Mouse (Mus musculus) forebrain, embryonic 11.5 days (tissue): ENCODE measurements around the gene Pth2. TPM values are rescaled to one million over a fixed set of nuclear protein-coding genes. Genes with fewer than 3 reads are reported as not detected.

Experiments
- ATAC-seq: fragments of 200-750 bp; cut with Nextera tagmentation; replicated peaks from 2 replicates; pipeline ENCODE4 v1.8.0; 2017; ENCODE audit warnings: moderate TSS enrichment; ENCODE audit not compliant: low FRiP score
- DNase-seq: peaks from one replicate; pipeline ENCODE4 v3.0.0-alpha.2; 2017; ENCODE audit warnings: low spot score
- H3K27ac ChIP-seq: fragments of 300-500 bp; sonication (generic); 2 replicates; pipeline ENCODE4 v1.5.1; 2014; ENCODE audit warnings: low read depth, low read length
- H3K27me3 ChIP-seq: fragments of 300-500 bp; sonication (generic); 2 replicates; pipeline ENCODE4 v1.6.1; 2014; ENCODE audit warnings: mild to moderate bottlenecking, low read length, mixed read lengths; ENCODE audit not compliant: control insufficient read depth, insufficient read depth
- H3K36me3 ChIP-seq: fragments of 300-500 bp; sonication (generic); 2 replicates; pipeline ENCODE4 v1.6.1; 2014; ENCODE audit warnings: mild to moderate bottlenecking, low read length, moderate library complexity, mixed read lengths; ENCODE audit not compliant: control insufficient read depth, insufficient read depth
- H3K4me1 ChIP-seq: fragments of 300-500 bp; sonication (generic); replicated peaks from 2 replicates; pipeline ENCODE4 v1.6.1; 2014; ENCODE audit warnings: low read length, mixed read lengths; ENCODE audit not compliant: control insufficient read depth, insufficient read depth
- H3K4me2 ChIP-seq: fragments of 300-500 bp; sonication (generic); 2 replicates; pipeline ENCODE4 v1.6.1; 2014; ENCODE audit warnings: low read depth, mild to moderate bottlenecking, low read length, moderate library complexity, mixed read lengths; ENCODE audit not compliant: severe bottlenecking
- H3K4me3 ChIP-seq: fragments of 300-500 bp; sonication (generic); 2 replicates; pipeline ENCODE4 v1.5.1; 2014; ENCODE audit warnings: low read depth, low read length
- H3K9ac ChIP-seq: fragments of 300-500 bp; sonication (generic); 2 replicates; pipeline ENCODE4 v1.6.1; 2014; ENCODE audit warnings: low read length
- H3K9me3 ChIP-seq: fragments of 300-500 bp; sonication (generic); 2 replicates; pipeline ENCODE4 v1.6.1; 2016; ENCODE audit warnings: low read length, mixed read lengths; ENCODE audit not compliant: control insufficient read depth
- WGBS: fragments of 180-500 bp; shearing (Covaris S2); extraction: QIAGEN DNeasy Blood & Tissue Kit; methylation state at CpG from one replicate; pipeline ENCODE4 v1.1.7; 2014; 5-methylcytosine and 5-hydroxymethylcytosine counted together
- polyA plus RNA-seq: library from polyadenylated mRNA; unstranded; fragments of >200 nt; fragmentation: Nextera tagmentation; extraction: Ambion mirVana; gene quantifications from 2 replicates; pipeline ENCODE4 v1.2.1, GENCODE M21; 2014

The Pth2 gene
- polyA plus RNA-seq, 1 experiment from 2014 or later = not detected

DNA sequence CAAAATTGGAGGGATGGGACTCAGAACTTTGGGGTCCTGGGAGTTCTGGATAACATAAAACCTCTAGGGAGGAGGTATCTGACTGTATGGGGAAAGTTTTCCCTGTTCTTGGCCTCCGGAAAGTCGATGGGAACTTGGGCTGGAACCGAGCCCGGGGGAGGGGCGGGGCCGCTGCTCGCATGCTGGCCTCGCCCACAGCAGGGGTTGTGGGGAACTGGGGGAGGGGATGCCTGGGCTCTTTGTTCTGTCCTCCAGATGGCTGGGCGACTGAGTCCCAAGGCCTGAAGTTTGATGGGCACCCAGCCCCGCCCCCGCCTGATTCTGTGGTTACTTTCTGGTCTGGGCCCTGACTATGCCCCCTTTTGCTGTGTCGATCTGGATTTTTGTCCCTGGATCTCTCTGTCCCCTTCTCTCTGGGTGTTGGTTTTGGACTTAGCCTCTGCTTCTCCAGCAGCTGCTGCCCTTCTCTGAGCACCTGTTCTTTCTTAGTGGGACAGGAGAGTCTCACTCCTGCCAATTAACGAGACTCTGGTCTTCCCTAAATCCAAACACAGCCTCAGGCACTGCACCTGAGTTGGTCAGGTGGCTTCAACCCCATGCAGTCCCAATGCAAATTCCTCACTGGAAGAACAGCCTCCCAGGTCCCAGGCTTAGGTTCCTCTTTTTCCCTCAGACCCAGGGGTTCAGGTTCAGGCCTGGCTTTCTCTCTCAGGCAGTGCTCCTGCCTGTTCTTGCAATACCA is 35.8 kb downstream of the Pth2 start:
- peak overlapping the region; percentile 97 for H3K27ac ChIP-seq
- H3K9ac ChIP-seq = peak overlapping the region; percentile 100
- H3K4me3 ChIP-seq = peak overlapping the region; percentile 82
- H3K9me3 ChIP-seq = no peaks in the 10 kb centered on the region
- DNase-seq (peak; percentile 97), ATAC-seq (peak; percentile 82)
- under 1% methylated on average over 13 of the region's 13 CpGs for WGBS
- H3K27me3 ChIP-seq = peaks cover 6% of the 10 kb centered on the region; the same call in 1 of the 2 replicates
- H3K4me2 ChIP-seq = peak overlapping the region; percentile 89
- H3K4me1 ChIP-seq = peaks cover 4% of the 10 kb centered on the region
- H3K36me3 ChIP-seq = peaks cover 15% of the 10 kb centered on the region

DNA sequence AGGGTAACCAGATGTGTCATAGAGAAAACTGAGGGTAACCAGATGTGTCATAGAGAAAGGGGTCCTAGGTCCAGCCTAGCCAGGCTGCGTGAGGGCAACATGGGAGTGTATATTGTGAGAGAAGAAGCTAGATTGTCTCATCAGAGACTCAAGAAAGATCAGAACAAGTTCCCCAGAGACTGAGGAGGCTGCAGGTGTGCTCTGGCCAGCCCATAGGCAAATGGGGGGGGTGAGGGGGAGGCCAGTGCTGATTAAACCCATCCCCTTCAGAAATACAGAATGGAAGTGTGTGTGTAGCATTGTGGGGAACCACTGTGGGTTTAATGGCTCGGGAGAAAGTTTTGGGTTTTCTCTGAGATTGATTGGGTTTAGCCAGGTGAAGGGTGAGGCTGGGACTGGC is 40.9 kb downstream of the Pth2 start:
- peaks cover 4% of the 10 kb centered on the region for H3K4me1 ChIP-seq
- H3K4me3 ChIP-seq = no peak overlapping the region
- 89% methylated on average over 2 of the region's 2 CpGs for WGBS
- no peak for DNase-seq
- no peak overlapping the region for H3K9ac ChIP-seq
- no peak overlapping the region for H3K4me2 ChIP-seq
- no peaks in the 10 kb centered on the region for H3K9me3 ChIP-seq
- H3K27me3 ChIP-seq = no peaks in the 10 kb centered on the region
- peaks cover 43% of the 10 kb centered on the region for H3K36me3 ChIP-seq
- ATAC-seq = no peak
- H3K27ac ChIP-seq = no peak overlapping the region

DNA sequence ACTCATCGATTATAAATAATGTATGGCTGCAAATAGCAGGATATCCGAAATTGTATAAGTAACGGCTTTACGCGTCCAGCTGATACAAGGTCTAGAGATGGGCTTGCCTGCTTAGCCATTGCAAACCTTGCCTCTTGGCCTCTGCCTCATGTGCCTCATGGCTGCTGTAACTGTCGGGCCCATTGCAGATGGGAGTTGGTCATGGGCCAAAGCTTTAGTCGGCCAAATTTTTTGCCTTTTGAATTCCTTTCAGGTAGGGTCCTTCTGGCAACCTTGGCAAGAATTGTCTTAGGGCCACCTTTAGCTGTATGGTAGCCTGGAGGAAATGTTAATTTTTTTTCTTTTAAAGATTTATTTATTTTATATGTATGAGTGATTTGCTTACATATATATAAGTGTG is 44.0 kb downstream of the Pth2 start:
- Histone ChIP-seq H3K27ac (no peak overlapping the region), H3K36me3 (peaks cover 50% of the 10 kb centered on the region), H3K4me1 (no peaks in the 10 kb centered on the region), H3K27me3 (no peaks in the 10 kb centered on the region), H3K4me2 (no peak overlapping the region), H3K9ac (no peak overlapping the region), H3K4me3 (no peak overlapping the region), H3K9me3 (no peaks in the 10 kb centered on the region)
- no peak for DNase-seq
- ATAC-seq = no peak
- 95% methylated on average over 7 of the region's 7 CpGs for WGBS

DNA sequence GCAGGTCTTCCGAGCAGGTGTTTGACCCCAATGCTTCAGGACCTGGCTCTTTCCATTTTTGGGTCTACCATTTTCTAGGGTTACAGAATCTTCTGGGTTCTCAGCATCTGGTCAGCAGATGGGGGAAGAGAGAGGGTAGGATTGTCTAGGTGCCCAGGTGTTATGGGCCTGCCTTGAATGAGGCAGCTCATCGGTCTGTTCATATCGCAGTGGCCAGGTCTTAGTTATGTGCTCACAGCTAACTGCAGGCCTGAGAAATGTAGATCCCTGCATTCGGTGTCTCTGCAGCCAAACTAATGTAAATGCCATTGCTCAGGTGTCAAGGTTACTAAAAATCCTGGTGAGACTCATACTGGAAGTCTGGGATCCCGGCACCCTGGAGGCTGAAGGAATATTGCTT is 45.6 kb downstream of the Pth2 start:
- ATAC-seq = no peak
- no peak overlapping the region for H3K27ac ChIP-seq
- H3K27me3 ChIP-seq = no peaks in the 10 kb centered on the region
- H3K4me1 ChIP-seq = no peaks in the 10 kb centered on the region
- peaks cover 46% of the 10 kb centered on the region for H3K36me3 ChIP-seq
- no peaks in the 10 kb centered on the region for H3K9me3 ChIP-seq
- no peak overlapping the region for H3K4me3 ChIP-seq
- no peak for DNase-seq
- no peak overlapping the region for H3K9ac ChIP-seq
- WGBS = 96% methylated on average over 5 of the region's 5 CpGs
- no peak overlapping the region for H3K4me2 ChIP-seq

DNA sequence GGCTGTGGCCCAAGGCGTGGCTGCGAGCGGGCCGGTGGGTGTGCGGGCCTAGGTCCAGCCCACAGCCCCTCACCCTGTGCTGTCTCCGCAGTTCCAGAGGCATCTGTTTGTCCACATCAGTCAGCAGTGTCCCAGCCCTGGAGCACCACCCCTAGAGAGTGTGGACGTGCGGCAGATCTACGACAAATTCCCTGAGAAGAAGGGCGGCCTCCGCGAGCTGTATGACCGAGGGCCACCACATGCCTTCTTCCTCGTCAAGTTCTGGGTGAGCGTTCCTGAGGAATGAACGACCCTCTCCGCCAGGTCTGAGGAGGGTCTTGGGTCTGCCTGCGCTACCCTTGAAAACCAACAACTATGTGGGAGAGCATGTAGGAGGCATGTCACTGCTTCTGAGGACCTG is 47.8 kb downstream of the Pth2 start:
- ATAC-seq = no peak
- peak; percentile 46 for DNase-seq
- H3K9ac ChIP-seq = no peak overlapping the region
- H3K4me1 ChIP-seq = peaks cover 4% of the 10 kb centered on the region; the same call in 1 of the 2 replicates
- peaks cover 40% of the 10 kb centered on the region for H3K36me3 ChIP-seq
- no peaks in the 10 kb centered on the region for H3K9me3 ChIP-seq
- H3K4me3 ChIP-seq = no peak overlapping the region
- 96% methylated on average over 18 of the region's 18 CpGs for WGBS
- H3K27ac ChIP-seq = no peak overlapping the region
- H3K4me2 ChIP-seq = no peak overlapping the region
- H3K27me3 ChIP-seq = no peaks in the 10 kb centered on the region

DNA sequence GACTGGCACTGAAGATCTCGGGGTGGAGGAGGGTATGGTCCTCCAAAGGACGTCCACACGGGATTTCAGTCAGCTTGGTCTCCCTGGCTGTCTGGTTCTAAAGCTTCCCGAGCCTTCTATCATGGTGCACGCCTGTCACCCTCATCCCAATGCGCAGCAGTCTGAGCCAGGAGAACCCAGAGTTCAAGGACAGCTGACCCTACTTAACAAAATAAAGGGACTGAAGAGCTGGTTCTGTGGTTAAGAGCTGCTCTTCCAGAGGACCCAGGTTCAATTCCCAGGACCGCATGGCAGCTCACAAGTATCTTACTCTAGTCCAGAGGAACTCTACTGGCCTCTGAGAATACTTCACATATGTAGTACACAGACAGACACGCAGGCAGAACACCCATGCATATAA is 48.3 kb downstream of the Pth2 start:
- H3K4me3 ChIP-seq = no peak overlapping the region
- 95% methylated on average over 8 of the region's 8 CpGs for WGBS
- peaks cover 37% of the 10 kb centered on the region for H3K36me3 ChIP-seq
- ATAC-seq (no peak), DNase-seq (peak; percentile 45)
- no peaks in the 10 kb centered on the region for H3K9me3 ChIP-seq
- no peak overlapping the region for H3K27ac ChIP-seq
- H3K9ac ChIP-seq = no peak overlapping the region
- H3K4me2 ChIP-seq = no peak overlapping the region
- H3K27me3 ChIP-seq = no peaks in the 10 kb centered on the region
- H3K4me1 ChIP-seq = peaks cover 9% of the 10 kb centered on the region; the same call in 1 of the 2 replicates

DNA sequence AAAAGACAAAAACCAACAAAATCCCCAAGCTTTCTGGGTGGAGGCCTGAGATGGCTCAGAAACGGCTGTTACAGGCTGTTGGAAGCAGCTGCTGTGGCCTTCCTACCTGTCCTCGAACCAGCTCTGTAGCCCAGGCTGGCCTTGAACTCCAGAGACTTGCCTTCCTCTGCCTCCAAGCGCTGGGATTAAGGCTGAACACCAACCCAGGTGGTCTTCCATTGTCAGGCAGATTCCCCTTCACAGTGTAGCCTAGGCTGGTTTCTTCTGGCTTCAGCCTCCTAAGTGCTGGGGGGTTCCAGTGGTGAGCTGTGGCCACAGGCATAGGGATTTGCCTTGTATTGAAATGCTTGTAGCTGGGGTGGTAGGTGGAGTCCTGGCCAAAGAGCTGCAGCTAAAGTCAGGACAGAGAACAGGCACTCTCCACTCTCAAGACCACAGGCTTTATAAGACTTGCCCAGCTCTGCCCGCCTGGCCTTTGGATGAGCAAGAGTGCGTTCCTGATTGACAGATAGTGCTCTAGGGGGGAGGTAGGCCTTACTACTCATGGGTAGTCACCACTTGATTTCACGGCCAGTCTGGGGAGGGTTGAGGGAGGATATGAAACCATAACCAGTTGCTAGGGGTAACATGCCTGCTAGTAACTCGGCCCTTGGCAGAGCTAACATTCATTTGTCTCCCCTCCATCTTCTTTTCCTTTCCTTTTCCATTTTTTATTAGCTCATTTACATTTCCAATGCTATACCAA is 48.8 kb downstream of the Pth2 start:
- no peaks in the 10 kb centered on the region for H3K27me3 ChIP-seq
- peaks cover 34% of the 10 kb centered on the region for H3K36me3 ChIP-seq
- DNase-seq (peak; percentile 45), ATAC-seq (no peak)
- 92% methylated on average over 7 of the region's 7 CpGs for WGBS
- no peak overlapping the region for H3K9ac ChIP-seq
- H3K27ac ChIP-seq = no peak overlapping the region
- H3K4me3 ChIP-seq = no peak overlapping the region
- H3K9me3 ChIP-seq = no peaks in the 10 kb centered on the region
- H3K4me1 ChIP-seq = peaks cover 13% of the 10 kb centered on the region; the same call in 1 of the 2 replicates
- H3K4me2 ChIP-seq = no peak overlapping the region

DNA sequence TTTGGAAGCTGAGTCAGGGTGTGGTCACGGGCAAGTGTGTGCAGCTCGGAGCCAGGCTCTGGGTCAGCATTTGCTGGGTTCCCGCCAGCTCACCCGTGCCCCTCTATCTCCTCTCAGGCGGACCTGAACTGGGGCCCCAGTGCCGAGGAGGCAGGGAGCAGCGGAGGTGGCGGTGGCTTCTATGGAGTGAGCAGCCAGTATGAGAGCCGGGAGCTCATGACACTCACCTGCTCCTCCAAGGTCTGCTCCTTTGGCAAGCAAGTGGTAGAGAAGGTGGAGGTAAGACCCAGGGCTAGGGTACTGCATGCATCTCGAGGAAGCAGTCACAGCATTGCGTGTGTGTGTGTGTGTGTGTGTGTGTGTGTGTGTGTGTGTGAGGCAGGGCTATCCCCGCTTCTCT is 50.4 kb downstream of the Pth2 start:
- H3K4me1 ChIP-seq = peaks cover 21% of the 10 kb centered on the region; the same call in 1 of the 2 replicates
- H3K9ac ChIP-seq = no peak overlapping the region
- DNase-seq (peak; percentile 52), ATAC-seq (no peak)
- peaks cover 4% of the 10 kb centered on the region; the same call in 1 of the 2 replicates for H3K27me3 ChIP-seq
- no peaks in the 10 kb centered on the region for H3K9me3 ChIP-seq
- no peak overlapping the region for H3K4me3 ChIP-seq
- peaks cover 21% of the 10 kb centered on the region for H3K36me3 ChIP-seq
- WGBS = 93% methylated on average over 12 of the region's 12 CpGs
- H3K4me2 ChIP-seq = no peak overlapping the region
- H3K27ac ChIP-seq = no peak overlapping the region
